Mouse (Mus musculus) spleen, postnatal 0 days (tissue): Measurements from ENCODE around the gene Ptp4a2. TPM values are rescaled to one million over a fixed set of nuclear protein-coding genes. Genes with fewer than 3 reads are reported as not detected.

Source experiments
- polyA plus RNA-seq: library from polyadenylated mRNA; unstranded; fragments of >200 nt; fragmentation: Nextera tagmentation; extraction: Ambion mirVana; gene quantifications from 2 replicates; pipeline ENCODE4 v1.2.1, GENCODE M21; 2015

Gene Ptp4a2
- 286 and 292 TPM in 2 replicates for polyA plus RNA-seq

GRCm38 (mm10) chr4:129810798-129811604 is at the start of gene Ptp4a2:
TSS of gene Ptp4a2 (plus strand) at chr4:129811219.

Other genes with a start within 250 kb of the Ptp4a2 start
- gene Lck, start 237.6 kb upstream of the Ptp4a2 start, polyA plus RNA-seq: 7.3 and 7.8 TPM in 2 replicates
- 11.2 and 17.2 TPM in 2 replicates for gene Fam167b, start 232.7 kb upstream of the Ptp4a2 start, polyA plus RNA-seq
- gene Eif3i, start 210.6 kb upstream of the Ptp4a2 start, polyA plus RNA-seq: 233 and 235 TPM in 2 replicates
- 185 and 186 TPM in 2 replicates for gene Tmem234, start 210.6 kb upstream of the Ptp4a2 start, polyA plus RNA-seq
- gene Dcdc2b, start 197.0 kb upstream of the Ptp4a2 start, polyA plus RNA-seq: 0.81 and 1.3 TPM in 2 replicates
- gene Iqcc, start 192.1 kb upstream of the Ptp4a2 start, polyA plus RNA-seq: 15.1 and 15.3 TPM in 2 replicates
- gene Ccdc28b, start 187.3 kb upstream of the Ptp4a2 start, polyA plus RNA-seq: 36.7 and 45.7 TPM in 2 replicates
- gene Txlna, start 170.2 kb upstream of the Ptp4a2 start, polyA plus RNA-seq: 29.9 and 30.4 TPM in 2 replicates
- 5.4 and 6.5 TPM in 2 replicates for gene Kpna6, start 138.5 kb upstream of the Ptp4a2 start, polyA plus RNA-seq
- 4.9 and 5.1 TPM in 2 replicates for gene Tmem39b, start 114.4 kb upstream of the Ptp4a2 start, polyA plus RNA-seq
- 42.1 and 46.7 TPM in 2 replicates for gene Khdrbs1, start 68.9 kb upstream of the Ptp4a2 start, polyA plus RNA-seq
- gene Spocd1, start 118.0 kb downstream of the Ptp4a2 start, polyA plus RNA-seq: 0.05 and 0.07 TPM in 2 replicates
- 0.69 and 0.83 TPM in 2 replicates for gene Adgrb2, start 173.7 kb downstream of the Ptp4a2 start, polyA plus RNA-seq
- gene Col16a1, start 236.6 kb downstream of the Ptp4a2 start, polyA plus RNA-seq: 15.1 and 23.3 TPM in 2 replicates